Mouse (Mus musculus) cerebellum, adult 2 months (tissue): ENCODE measurements around the gene Ccdc62.

Experiments
- CTCF ChIP-seq: fragments of 200-500 bp; IDR thresholded peaks from 2 replicates; pipeline ENCODE4 v1.5.1; 2011; ENCODE audit warnings: low read depth, mild to moderate bottlenecking, control low read depth, low read length, moderate library complexity, borderline replicate concordance; ENCODE audit not compliant: insufficient read depth
- POLR2A ChIP-seq: fragments of 200-500 bp; IDR thresholded peaks from 2 replicates; pipeline ENCODE4 v1.6.1; 2011; ENCODE audit warnings: low read length, control low read depth, borderline replicate concordance; ENCODE audit not compliant: insufficient read depth

GRCm38 (mm10) chr5:124004356-124005150 is 74.1 kb downstream of the Ccdc62 start:
- TF ChIP-seq POLR2A, result no peak
- TF ChIP-seq CTCF, result no peak
